Mouse (Mus musculus) midbrain, embryonic 14.5 days (tissue): ENCODE measurements around the gene Gas2. TPM values are rescaled to one million over a fixed set of nuclear protein-coding genes. Genes with fewer than 3 reads are reported as not detected.
A peak's percentile ranks its signal among the peaks of the same experiment; 100 is the strongest.

Experiments used
- ATAC-seq: fragments of 200-750 bp; cut with Nextera tagmentation; 2 replicates; pipeline ENCODE4 v1.8.0; 2017; ENCODE audit warnings: moderate number of reproducible peaks, moderate library complexity; ENCODE audit not compliant: low FRiP score, low TSS enrichment
- DNase-seq: peaks from one replicate; pipeline ENCODE4 v3.0.0-alpha.2; 2015
- H3K27ac ChIP-seq: fragments of 300-500 bp; sonication (generic); replicated peaks from 2 replicates; pipeline ENCODE4 v1.5.1; 2014; ENCODE audit warnings: mild to moderate bottlenecking, low read depth, low read length, moderate library complexity
- H3K27me3 ChIP-seq: fragments of 300-500 bp; sonication (generic); 2 replicates; pipeline ENCODE4 v1.6.1; 2014; ENCODE audit warnings: low read length, control low read depth, mixed read lengths; ENCODE audit not compliant: control insufficient read depth, insufficient read depth
- H3K36me3 ChIP-seq: fragments of 300-500 bp; sonication (generic); 2 replicates; pipeline ENCODE4 v1.6.1; 2014; ENCODE audit warnings: low read length, control low read depth; ENCODE audit not compliant: control insufficient read depth, insufficient read depth
- H3K4me1 ChIP-seq: fragments of 300-500 bp; sonication (generic); 2 replicates; pipeline ENCODE4 v1.6.1; 2014; ENCODE audit warnings: mild to moderate bottlenecking, antibody characterized with exemption, low read length, control low read depth; ENCODE audit not compliant: control insufficient read depth, insufficient read depth
- H3K4me2 ChIP-seq: fragments of 300-500 bp; sonication (generic); 2 replicates; pipeline ENCODE4 v1.6.1; 2014; ENCODE audit warnings: mild to moderate bottlenecking, low read length, moderate library complexity
- H3K4me3 ChIP-seq: fragments of 300-500 bp; sonication (generic); replicated peaks from 2 replicates; pipeline ENCODE4 v1.5.1; 2014; ENCODE audit warnings: low read depth, low read length
- H3K9ac ChIP-seq: fragments of 300-500 bp; sonication (generic); replicated peaks from 2 replicates; pipeline ENCODE4 v1.6.1; 2014; ENCODE audit warnings: mild to moderate bottlenecking, low read length, moderate library complexity
- H3K9me3 ChIP-seq: fragments of 300-500 bp; sonication (generic); 2 replicates; pipeline ENCODE4 v1.6.1; 2016; ENCODE audit warnings: low read length, control low read depth, mixed read lengths; ENCODE audit not compliant: control insufficient read depth
- WGBS: fragments of 180-500 bp; shearing (Covaris S2); extraction: QIAGEN DNeasy Blood & Tissue Kit; methylation state at CpG from one replicate; pipeline ENCODE4 v1.1.7; 2014; 5-methylcytosine and 5-hydroxymethylcytosine counted together
- polyA plus RNA-seq: library from polyadenylated mRNA; unstranded; fragments of >200 nt; fragmentation: Nextera tagmentation; extraction: Ambion mirVana; gene quantifications from 2 replicates; pipeline ENCODE4 v1.2.1, GENCODE M21; 2014

The Gas2 gene
- polyA plus RNA-seq, 1 experiment from 2014 or later = 20.9 TPM

DNA sequence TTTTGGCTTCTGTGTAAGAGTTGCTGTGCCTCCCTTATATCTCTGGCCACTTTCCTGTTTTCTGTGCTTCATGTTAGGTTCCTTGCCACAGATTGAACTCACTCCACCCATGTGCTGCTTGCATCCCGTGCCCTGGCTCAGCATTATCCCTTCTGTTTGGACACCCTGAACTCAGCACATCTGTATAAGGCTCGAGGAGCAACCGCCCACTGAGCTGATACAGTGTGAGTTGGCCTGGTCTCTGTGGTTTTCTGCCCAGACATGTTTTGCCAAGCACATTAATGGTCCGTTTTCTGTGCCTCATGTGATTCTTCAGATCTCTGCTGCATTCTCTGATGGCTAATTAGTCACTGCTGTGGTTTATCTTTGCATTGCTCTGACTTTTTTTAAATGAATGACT, 105.8 kb downstream of the Gas2 start:
- H3K4me2 ChIP-seq = no peak overlapping the region
- no peaks in the 10 kb centered on the region for H3K36me3 ChIP-seq
- H3K9me3 ChIP-seq = no peaks in the 10 kb centered on the region
- peaks cover 1% of the 10 kb centered on the region; the same call in 1 of the 2 replicates for H3K4me1 ChIP-seq
- 80% methylated on average over 4 of the region's 4 CpGs for WGBS
- no peak overlapping the region for H3K27ac ChIP-seq
- no peak for DNase-seq
- no peak for ATAC-seq
- H3K27me3 ChIP-seq = no peaks in the 10 kb centered on the region
- H3K4me3 ChIP-seq = no peak overlapping the region
- no peak overlapping the region for H3K9ac ChIP-seq

DNA sequence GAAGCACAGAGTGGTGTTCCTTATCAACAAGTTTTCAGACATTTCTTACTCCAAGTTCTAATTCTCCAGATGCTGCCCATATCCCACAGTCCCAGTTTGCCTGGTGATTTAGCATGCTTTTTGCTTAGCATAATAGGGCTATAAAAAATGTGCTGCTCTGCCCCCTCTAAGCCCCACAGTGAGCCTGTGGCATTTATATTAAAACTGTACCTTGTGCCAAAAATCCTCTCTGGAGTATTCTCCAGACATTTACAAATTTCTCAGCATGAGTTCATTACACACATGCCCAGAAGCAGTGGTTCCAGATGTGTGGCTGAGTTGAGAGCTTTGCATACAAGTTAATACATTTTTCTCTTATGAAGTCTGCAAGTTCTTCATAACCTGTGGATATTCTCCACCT, 107.6 kb downstream of the Gas2 start:
- Histone ChIP-seq H3K27ac (no peak overlapping the region), H3K4me2 (no peak overlapping the region), H3K4me1 (no peaks in the 10 kb centered on the region), H3K4me3 (no peak overlapping the region), H3K36me3 (no peaks in the 10 kb centered on the region), H3K9me3 (no peaks in the 10 kb centered on the region), H3K27me3 (no peaks in the 10 kb centered on the region), H3K9ac (no peak overlapping the region)
- DNase-seq (no peak), ATAC-seq (no peak)

DNA sequence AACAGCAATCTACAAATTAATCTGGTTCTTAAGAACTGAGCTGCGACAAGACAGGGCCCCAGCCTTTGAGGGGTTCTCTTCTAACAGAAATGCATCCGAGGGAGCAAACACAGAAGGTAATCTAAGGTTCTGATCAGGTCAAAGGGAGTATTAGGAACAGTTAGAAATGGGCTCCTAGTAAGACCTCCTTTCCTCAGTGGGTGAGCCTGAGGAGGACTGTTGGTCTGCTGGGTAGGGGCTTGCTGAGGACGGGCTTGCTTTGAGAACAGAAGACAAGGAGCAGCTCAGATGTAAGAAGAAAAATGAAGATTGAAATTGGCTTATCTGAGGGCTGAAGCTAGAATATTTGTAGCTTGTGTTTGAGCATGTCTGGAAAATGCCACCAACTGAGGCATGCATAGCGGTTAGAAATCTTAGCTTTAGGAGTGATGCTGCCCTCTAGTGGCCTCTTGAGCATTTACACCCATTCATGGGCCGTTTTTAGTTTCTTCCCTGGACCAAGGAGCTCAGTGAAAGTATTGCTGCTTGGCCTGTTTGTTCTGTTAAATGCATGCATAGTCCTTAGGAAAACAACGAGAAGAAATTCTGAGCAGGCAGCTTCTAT, 110.5 kb downstream of the Gas2 start:
- H3K27ac ChIP-seq = peak overlapping the region; percentile 37; the same call in 1 of the 2 replicates
- H3K9ac ChIP-seq = no peak overlapping the region
- DNase-seq (peak; percentile 91), ATAC-seq (peak; percentile 64; the same call in 1 of the 2 replicates)
- no peak overlapping the region for H3K4me3 ChIP-seq
- no peak overlapping the region for H3K4me2 ChIP-seq
- WGBS = 32% methylated on average over 6 of the region's 6 CpGs
- H3K27me3 ChIP-seq = no peaks in the 10 kb centered on the region
- 0 out of 2 replicates have a peak, but pooled peaks cover 5% of the 10 kb centered on the region for H3K4me1 ChIP-seq
- H3K9me3 ChIP-seq = no peaks in the 10 kb centered on the region
- H3K36me3 ChIP-seq = no peaks in the 10 kb centered on the region

DNA sequence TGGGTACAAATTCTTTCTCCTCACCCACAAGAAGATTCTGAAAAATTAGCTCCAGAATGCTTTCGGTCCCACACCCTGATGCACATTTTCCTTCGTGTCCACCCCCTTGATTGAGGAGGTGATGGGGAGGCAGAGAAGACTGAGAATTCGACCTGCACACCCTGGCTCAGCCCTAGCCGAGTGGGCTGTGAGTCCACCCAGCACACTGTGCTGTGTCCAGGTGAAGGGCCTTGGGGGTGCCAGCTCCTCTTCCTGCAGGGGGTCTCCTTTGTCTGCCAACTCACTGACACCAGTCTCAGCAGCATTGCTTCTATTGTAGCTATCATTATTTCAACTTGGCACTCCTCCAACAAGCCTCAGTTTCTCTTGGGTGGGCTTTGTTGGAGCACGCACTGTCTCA, 111.3 kb downstream of the Gas2 start:
- no peaks in the 10 kb centered on the region for H3K9me3 ChIP-seq
- ATAC-seq = no peak
- 0 out of 2 replicates have a peak, but pooled peaks cover 5% of the 10 kb centered on the region for H3K4me1 ChIP-seq
- 0 out of 2 replicates have a peak overlapping the region, but pooled peaks have one; percentile 20 for H3K27ac ChIP-seq
- H3K4me2 ChIP-seq = no peak overlapping the region
- H3K9ac ChIP-seq = no peak overlapping the region
- DNase-seq = no peak
- H3K4me3 ChIP-seq = no peak overlapping the region
- WGBS = 69% methylated on average over 5 of the region's 5 CpGs
- H3K36me3 ChIP-seq = no peaks in the 10 kb centered on the region
- no peaks in the 10 kb centered on the region for H3K27me3 ChIP-seq

DNA sequence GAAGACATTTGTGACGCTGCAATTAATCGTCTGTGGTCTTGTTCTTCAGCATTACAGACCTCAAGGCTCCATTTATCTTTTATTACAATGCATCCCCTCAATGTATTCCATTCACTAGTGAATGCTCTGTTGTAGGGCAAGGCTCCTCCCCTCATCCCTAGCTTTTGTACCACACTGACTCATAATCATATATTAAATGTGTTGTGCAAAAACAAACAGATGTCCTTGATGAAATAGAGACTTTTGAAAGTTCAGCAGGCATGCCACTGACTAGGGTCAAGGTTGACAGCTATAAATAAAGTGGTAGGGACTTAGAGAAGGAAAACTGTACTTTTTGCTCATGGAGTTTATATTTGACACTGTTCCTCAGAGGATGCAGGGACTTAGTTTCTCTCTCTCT, 111.7 kb downstream of the Gas2 start:
- H3K4me3 ChIP-seq = no peak overlapping the region
- no peaks in the 10 kb centered on the region for H3K27me3 ChIP-seq
- ATAC-seq (no peak), DNase-seq (no peak)
- no peak overlapping the region for H3K27ac ChIP-seq
- no peaks in the 10 kb centered on the region for H3K9me3 ChIP-seq
- H3K36me3 ChIP-seq = no peaks in the 10 kb centered on the region
- no peak overlapping the region for H3K4me2 ChIP-seq
- H3K4me1 ChIP-seq = 0 out of 2 replicates have a peak, but pooled peaks cover 5% of the 10 kb centered on the region
- 79% methylated on average over 2 of the region's 2 CpGs for WGBS
- H3K9ac ChIP-seq = no peak overlapping the region

DNA sequence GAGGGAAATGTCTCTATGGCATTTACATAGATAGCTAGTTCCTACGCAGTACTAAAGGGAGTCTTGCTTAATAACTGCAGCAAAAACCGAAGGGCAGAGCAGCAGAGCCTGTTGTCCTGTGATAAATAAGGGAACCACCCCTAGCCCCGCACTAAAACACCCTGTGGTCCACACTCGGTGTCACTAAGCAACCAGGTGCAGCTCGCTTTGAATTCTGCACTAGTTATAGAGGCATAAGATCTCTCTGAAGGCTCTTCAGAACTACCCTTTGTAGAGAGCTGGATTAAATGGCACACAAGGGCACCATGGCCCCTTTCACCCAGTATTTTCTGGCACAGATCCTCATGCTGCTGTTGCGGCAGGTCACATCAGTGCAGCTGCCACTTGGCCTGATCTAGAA, 113.4 kb downstream of the Gas2 start:
- DNase-seq (no peak), ATAC-seq (no peak)
- H3K4me2 ChIP-seq = no peak overlapping the region
- H3K4me1 ChIP-seq = 0 out of 2 replicates have a peak, but pooled peaks cover 5% of the 10 kb centered on the region
- 52% methylated on average over 6 of the region's 6 CpGs for WGBS
- no peak overlapping the region for H3K4me3 ChIP-seq
- no peaks in the 10 kb centered on the region for H3K9me3 ChIP-seq
- no peak overlapping the region for H3K9ac ChIP-seq
- no peaks in the 10 kb centered on the region for H3K36me3 ChIP-seq
- H3K27me3 ChIP-seq = no peaks in the 10 kb centered on the region
- H3K27ac ChIP-seq = peak overlapping the region; percentile 62; the same call in 1 of the 2 replicates

DNA sequence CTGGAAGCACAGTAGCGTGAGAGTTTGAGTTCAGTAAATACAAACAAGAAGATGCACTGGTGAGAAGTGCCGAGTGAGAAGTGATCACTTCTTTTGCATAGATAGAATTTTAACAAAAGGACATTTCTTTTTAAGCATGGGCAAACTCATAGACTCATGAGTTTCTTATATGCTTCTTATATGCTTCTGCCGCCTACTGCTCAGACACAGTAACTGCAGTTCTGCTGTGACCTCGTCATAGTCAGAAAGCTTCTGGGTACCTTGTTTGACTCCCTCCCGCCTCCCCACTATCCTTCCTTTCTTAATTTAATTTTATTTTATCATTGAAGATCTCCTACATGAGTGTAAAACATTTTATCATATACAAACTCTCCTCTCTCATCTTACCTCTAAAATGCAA, 117.5 kb downstream of the Gas2 start:
- H3K9me3 ChIP-seq = no peaks in the 10 kb centered on the region
- 47% methylated on average over 5 of the region's 5 CpGs for WGBS
- no peaks in the 10 kb centered on the region for H3K36me3 ChIP-seq

DNA sequence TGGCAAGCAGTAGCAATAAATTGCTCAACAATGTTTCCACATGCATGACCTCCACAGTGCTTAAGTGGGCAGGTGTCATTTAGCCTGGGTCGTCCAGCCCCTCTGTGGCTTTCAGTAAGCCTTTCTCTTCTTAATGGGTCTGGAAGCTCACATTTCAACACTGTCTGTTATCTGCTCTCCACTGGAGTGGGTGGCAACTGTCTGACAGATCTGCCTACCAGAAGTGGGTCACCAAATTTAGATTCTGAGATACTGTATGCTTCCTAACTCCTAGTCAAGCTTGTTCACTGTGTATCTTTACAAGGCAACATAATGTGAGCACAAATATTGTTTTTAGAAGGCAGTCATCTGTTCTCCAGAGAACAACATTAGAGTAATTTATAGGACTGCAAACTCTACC, 120.5 kb downstream of the Gas2 start:
- 25% methylated on average over 1 of the region's 1 CpGs for WGBS
- no peak overlapping the region for H3K9ac ChIP-seq
- no peak for DNase-seq

More for the DNA sequence above, 117.5 kb downstream of the Gas2 start:
- Histone ChIP-seq H3K4me2 (no peak overlapping the region), H3K27me3 (no peaks in the 10 kb centered on the region), H3K4me3 (no peak overlapping the region), H3K9ac (no peak overlapping the region), H3K4me1 (0 out of 2 replicates have a peak, but pooled peaks cover 5% of the 10 kb centered on the region), H3K27ac (no peak overlapping the region)
- peak; percentile 52 for DNase-seq
- no peak for ATAC-seq

DNA sequence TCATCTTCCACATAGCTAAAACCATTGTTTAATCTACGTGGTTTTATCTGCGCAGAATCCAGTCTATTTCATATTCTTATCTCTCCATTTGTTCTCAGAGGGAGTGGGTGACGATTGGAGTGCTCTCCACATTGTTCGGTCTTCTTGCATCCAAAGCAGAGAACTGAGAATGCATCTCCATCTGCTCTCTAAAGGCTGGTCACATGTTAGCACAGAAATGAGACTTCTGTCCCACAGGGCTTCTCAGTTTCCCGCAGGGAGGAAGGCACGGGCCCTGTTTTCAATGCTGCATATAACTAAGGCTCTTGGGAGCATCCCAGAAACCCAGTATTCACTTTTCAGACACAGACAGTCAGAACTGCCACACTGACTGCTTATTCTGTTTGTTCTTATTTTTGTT, 123.9 kb downstream of the Gas2 start:
- H3K27me3 ChIP-seq = no peaks in the 10 kb centered on the region
- H3K4me1 ChIP-seq = no peaks in the 10 kb centered on the region
- DNase-seq (no peak), ATAC-seq (no peak)
- H3K9me3 ChIP-seq = no peaks in the 10 kb centered on the region
- 85% methylated on average over 6 of the region's 6 CpGs for WGBS
- H3K4me2 ChIP-seq = no peak overlapping the region
- no peak overlapping the region for H3K27ac ChIP-seq
- no peaks in the 10 kb centered on the region for H3K36me3 ChIP-seq
- no peak overlapping the region for H3K4me3 ChIP-seq
- H3K9ac ChIP-seq = no peak overlapping the region

More for the DNA sequence above, 120.5 kb downstream of the Gas2 start:
- ATAC-seq = no peak
- Histone ChIP-seq H3K36me3 (no peaks in the 10 kb centered on the region), H3K4me3 (no peak overlapping the region), H3K9me3 (no peaks in the 10 kb centered on the region), H3K4me1 (no peaks in the 10 kb centered on the region), H3K27ac (no peak overlapping the region), H3K4me2 (no peak overlapping the region), H3K27me3 (no peaks in the 10 kb centered on the region)
